8 mouse cellular contexts compared by ENCODE assay signal in the genomic region with DNA sequence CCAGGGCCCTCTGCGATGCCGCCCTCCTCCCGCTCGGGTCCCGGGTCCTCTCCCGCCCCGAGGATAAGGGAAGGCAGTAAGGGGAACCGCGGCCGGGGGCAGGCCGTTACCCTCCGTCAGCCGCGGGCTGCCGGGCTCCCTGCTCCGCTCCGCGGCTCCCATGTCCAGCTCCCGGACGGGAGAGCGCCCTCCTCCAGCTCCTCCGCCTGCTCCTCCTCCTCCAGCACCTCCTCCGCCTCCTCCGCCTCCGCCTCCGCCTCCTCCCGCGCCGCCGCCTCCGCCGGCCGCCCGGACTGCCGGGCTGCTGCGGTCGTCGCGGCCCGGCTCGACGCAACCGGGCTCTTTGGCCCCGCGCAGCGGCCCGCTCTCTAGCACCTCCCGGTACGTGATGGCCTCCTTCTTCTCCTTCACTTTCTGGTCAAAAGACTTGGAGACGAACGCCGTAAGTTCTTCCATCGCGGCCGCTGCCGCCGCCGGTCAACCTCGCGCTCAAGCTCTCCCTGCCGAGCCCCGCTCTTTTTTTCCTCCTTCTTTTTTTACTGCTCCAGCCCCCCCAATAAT. TPM values are rescaled to one million over a fixed set of nuclear protein-coding genes. Genes with fewer than 3 reads are reported as not detected.
DNase-seq lines count a peak whose midpoint lies in the region; ATAC-seq and TF ChIP-seq lines count a peak whose summit lies in the region.

A gene (plus strand): TSS at position 290 of the 561 bp plus-strand sequence.

- no peaks in the 10 kb centered on the region for H3K36me3 ChIP-seq in limb, embryonic 13.5 days
- no peaks in the 10 kb centered on the region for H3K36me3 ChIP-seq in midbrain, embryonic 15.5 days (replicated peaks)

- H3K9ac ChIP-seq in limb, embryonic 13.5 days: peak within 1 kb of the TSS; percentile 93
- H3K9ac ChIP-seq in midbrain, embryonic 15.5 days: peak within 1 kb of the TSS; percentile 63

- H3K27me3 ChIP-seq in limb, embryonic 13.5 days: peaks cover 59% of the 10 kb centered on the region
- H3K27me3 ChIP-seq in midbrain, embryonic 15.5 days (replicated peaks): no peaks in the 10 kb centered on the region; the same call in 1 of the 2 replicates

- no peak for ATAC-seq in inflammation-experienced regulatory T-cells, adult 6 months
- no peak; the same call in 1 of the 2 replicates for ATAC-seq in limb, embryonic 13.5 days (ENCODE audit: low FRiP score, low read depth)
- ATAC-seq in midbrain, embryonic 15.5 days (replicated peaks): peak; percentile 12; the same call in 1 of the 2 replicates

- peak within 1 kb of the TSS; percentile 97 for H3K27ac ChIP-seq in limb, embryonic 13.5 days
- peak within 1 kb of the TSS; percentile 84 for H3K27ac ChIP-seq in midbrain, embryonic 15.5 days

- TF ChIP-seq POLR2A in brain, embryonic 14.5 days (IDR thresholded peaks at IDR 0.05; ENCODE audit: borderline replicate concordance, extremely low read depth, insufficient read depth, insufficient read length, poor library complexity, severe bottlenecking): no peak

- no peaks in the 10 kb centered on the region for H3K9me3 ChIP-seq in limb, embryonic 13.5 days
- no peaks in the 10 kb centered on the region for H3K9me3 ChIP-seq in midbrain, embryonic 15.5 days

- 0% methylated on average over 21 of the region's 62 CpGs for WGBS in limb, embryonic 13.5 days
- under 1% methylated on average over 57 of the region's 62 CpGs for WGBS in midbrain, embryonic 15.5 days

- DNase-seq in ovary, postnatal 36 days (ENCODE audit: low spot score): peak; percentile 60
- no peak for DNase-seq in ovary, postnatal 10 days (ENCODE audit: low spot score)
- DNase-seq in brain, embryonic 14.5 days (ENCODE audit: low read depth): peak; percentile 61
- peak; percentile 74 for DNase-seq in gastrocnemius, postnatal 25 days
- peak; percentile 74 for DNase-seq in yolk sac, embryonic 10.5 days (ENCODE audit: low spot score)

- peak within 1 kb of the TSS; percentile 64 for H3K4me3 ChIP-seq in limb, embryonic 13.5 days
- H3K4me3 ChIP-seq in midbrain, embryonic 15.5 days: peak within 1 kb of the TSS; percentile 48

- no peak for TF ChIP-seq CTCF in brain, embryonic 14.5 days (IDR thresholded peaks at IDR 0.05; ENCODE audit: borderline replicate concordance, extremely low read depth, insufficient read depth, insufficient read length)

- H3K4me1 ChIP-seq in limb, embryonic 13.5 days: peaks cover 20% of the 10 kb centered on the region; the same call in 1 of the 2 replicates
- H3K4me1 ChIP-seq in midbrain, embryonic 15.5 days: peaks cover 33% of the 10 kb centered on the region

- peak within 1 kb of the TSS; percentile 73 for H3K4me2 ChIP-seq in limb, embryonic 13.5 days (replicated peaks)
- H3K4me2 ChIP-seq in midbrain, embryonic 15.5 days: peak within 1 kb of the TSS; percentile 61

RNA-seq across cellular contexts. Expression of the gene that starts here (rescaled TPM):
- polyA plus RNA-seq in brain, embryonic 14.5 days (2012; rRNA removed): 13.7 and 24.0 TPM in 2 replicates
- total RNA-seq in gastrocnemius, postnatal 25 days (2021): 10 to 100 TPM; 11.7 to 14.0 TPM
- 10 to 100 TPM; 43.1 to 52.8 (median 44.0) TPM for polyA plus RNA-seq in inflammation-experienced regulatory T-cells, adult 6 months (2017; shearing (Covaris generic))
- polyA plus RNA-seq in limb, embryonic 13.5 days (2015; fragmentation: Nextera tagmentation; extraction: Ambion mirVana): 44.8 and 46.7 TPM in 2 replicates
- polyA plus RNA-seq in midbrain, embryonic 15.5 days (2015; fragmentation: Nextera tagmentation; extraction: Ambion mirVana): 38.8 and 39.3 TPM in 2 replicates
